Mouse (Mus musculus) right cerebral cortex, adult 18-20 months (tissue): ENCODE data around the gene Sgcd.
"Not testable (repeated sequence)": the region's sequence is repeated elsewhere in the genome, so short reads cannot be mapped to it uniquely, and the experiment has no call there.

Experiments
- DNase-seq: peaks from one replicate; pipeline ENCODE4 v3.0.0; 2022; ENCODE audit warnings: mixed read lengths

Gene Sgcd

DNA sequence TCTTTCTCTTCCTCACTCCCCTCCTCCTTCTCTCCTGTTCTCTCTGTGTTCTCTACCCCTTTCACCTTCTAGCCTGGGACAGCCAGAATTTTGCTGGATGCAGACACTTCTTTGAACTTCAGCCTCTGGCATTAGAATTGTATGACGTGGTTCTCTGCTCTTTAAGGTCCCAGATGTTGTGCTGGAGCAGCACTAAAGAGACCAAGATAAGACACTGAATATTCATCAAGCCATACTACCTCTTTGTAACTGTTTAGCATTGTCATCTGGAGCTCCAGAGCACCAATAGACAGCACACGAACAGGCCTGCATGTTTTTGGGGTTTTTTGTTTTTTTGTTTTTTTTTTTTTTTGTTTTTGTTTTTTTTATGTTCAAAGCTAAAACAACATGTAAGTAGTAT lies 541.0 kb downstream of the Sgcd start:
- DNase-seq = no peak

DNA sequence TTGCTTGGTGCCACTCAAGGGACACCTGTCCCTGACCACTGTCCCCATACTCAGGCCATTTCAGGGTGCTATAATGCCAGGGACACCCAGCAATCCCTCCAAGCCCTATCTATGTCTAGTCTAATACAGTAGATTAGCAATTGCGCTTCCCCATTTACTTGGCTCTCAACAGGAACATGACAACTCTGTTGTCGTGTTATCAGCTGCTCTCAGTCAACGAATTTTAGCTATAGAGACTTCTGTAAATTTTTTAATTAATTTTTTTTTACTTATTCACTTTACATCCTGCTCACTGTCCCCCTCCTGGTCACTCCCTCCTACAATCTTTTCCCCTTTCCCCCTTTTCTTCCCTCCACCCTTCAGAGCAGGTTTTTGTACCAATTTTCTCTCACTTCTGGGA lies 542.4 kb downstream of the Sgcd start:
- no peak for DNase-seq

DNA sequence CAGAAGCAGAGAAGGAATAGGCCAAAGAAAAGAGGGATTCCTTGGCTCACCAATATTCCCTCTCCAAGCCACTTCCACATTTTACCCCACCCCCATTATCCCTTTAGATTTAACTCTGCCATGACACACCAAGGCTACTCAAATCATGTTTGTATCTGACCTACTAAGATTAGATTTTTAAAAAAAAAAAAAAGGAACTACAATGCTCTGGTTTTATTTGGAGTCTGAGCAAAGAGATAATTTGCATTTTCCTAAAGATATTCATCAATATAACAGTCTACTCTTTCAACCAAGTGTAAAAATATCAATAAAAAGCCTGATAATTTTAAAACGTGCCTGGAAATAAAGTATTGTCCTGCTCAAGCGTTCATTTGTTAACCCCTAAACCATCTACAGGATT lies 543.1 kb downstream of the Sgcd start:
- no peak for DNase-seq

DNA sequence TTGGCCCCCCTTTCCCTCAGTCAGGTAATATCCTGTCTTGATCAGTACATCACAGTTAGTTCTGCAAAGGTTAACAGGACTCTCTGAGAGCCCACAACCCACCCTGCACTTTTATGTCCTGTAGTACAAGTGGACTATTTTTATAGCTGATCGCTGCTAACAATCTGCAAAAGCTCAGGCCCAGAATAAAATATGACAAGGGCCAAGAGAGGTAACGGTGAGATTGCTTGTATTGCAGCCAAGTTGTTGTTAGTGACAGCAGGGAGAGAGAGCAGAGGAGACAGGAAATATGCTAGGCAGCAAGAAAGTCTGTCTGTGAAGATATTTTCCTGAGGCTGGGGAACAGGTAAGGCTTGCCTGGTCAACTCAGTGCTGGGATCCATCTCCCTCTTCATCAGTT lies 546.5 kb downstream of the Sgcd start:
- DNase-seq = no peak

GRCm38 (mm10) chr11:47399607-47400006 lies 589.2 kb downstream of the Sgcd start:
- no peak for DNase-seq

DNA sequence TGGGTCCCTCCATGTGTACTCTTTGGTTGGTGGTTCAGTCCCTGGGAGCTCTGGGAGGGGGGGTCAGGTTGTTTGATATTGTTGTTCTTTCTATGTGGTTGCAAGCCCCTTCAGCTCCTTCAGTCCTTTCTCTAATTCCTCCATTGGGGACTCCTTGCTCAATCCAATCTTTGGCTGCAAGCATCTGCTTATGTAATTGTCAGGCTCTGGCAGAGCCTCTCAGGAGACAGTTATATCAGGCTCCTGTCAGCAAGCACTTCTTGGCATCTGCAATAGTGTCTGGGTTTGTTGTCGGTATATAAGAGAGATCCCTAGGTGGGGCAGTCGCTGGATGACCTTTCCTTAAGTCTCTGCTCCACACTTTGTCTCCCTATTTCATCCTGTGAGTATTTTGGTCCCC lies 598.0 kb downstream of the Sgcd start:
- DNase-seq = not testable (repeated sequence)

GRCm38 (mm10) chr11:47389327-47389726 lies 599.4 kb downstream of the Sgcd start:
- no peak for DNase-seq

- no peak for DNase-seq
Measured at GRCm38 (mm10) chr11:47387726-47388125, 601.0 kb downstream of the Sgcd start.

- DNase-seq = no peak
Measured at GRCm38 (mm10) chr11:47386136-47386535, 602.6 kb downstream of the Sgcd start.

GRCm38 (mm10) chr11:47379630-47379958 lies 609.2 kb downstream of the Sgcd start:
- DNase-seq = no peak

- peak; percentile 25 for DNase-seq
Measured at GRCm38 (mm10) chr11:47378843-47379629, 609.7 kb downstream of the Sgcd start.

GRCm38 (mm10) chr11:47377421-47377820 lies 611.3 kb downstream of the Sgcd start:
- no peak for DNase-seq

- DNase-seq = no peak
Measured at GRCm38 (mm10) chr11:47376915-47377314, 611.9 kb downstream of the Sgcd start.

GRCm38 (mm10) chr11:47371616-47372015 lies 617.2 kb downstream of the Sgcd start:
- no peak for DNase-seq

- no peak for DNase-seq
Measured at GRCm38 (mm10) chr11:47351585-47351984, 637.2 kb downstream of the Sgcd start.

DNA sequence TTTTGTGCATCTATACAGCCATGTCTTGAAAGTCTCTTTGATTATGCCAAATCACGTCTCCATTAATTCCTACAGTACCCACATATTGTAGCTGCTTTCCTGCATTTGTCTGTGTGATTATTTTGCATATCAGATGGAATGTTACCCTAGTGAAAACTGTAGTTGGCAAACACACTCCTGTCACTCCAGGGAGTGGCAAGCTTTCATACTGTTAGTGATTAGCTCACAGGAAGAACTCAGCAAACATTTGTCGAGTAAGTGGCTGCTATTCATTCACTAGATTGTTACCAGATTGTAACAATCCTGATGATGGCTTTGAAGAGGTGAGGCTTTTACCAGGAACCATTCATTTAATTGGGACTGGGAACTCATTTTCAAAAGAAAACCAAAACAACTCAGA lies 645.3 kb downstream of the Sgcd start:
- no peak for DNase-seq

- DNase-seq = no peak
Measured at GRCm38 (mm10) chr11:47333702-47334101, 655.1 kb downstream of the Sgcd start.

DNA sequence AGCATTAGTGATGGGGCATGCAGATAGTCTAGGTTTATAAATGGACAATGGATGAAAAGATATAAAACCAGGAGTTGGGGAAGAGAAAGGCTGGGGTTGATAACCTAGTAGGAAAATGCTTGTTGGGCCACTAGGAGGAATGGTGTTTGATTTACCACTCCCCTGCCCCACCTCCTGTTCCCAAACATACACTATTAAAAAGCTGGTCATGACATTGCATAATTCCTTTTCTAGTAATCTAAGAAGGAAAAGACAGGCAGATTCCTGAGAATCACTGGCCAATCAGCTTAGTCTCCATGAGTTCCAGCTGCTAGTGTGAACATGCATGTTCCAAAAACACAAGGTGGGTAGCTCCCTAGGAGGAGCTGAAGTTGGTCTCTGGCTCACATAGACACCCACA lies 683.2 kb downstream of the Sgcd start:
- no peak for DNase-seq

DNA sequence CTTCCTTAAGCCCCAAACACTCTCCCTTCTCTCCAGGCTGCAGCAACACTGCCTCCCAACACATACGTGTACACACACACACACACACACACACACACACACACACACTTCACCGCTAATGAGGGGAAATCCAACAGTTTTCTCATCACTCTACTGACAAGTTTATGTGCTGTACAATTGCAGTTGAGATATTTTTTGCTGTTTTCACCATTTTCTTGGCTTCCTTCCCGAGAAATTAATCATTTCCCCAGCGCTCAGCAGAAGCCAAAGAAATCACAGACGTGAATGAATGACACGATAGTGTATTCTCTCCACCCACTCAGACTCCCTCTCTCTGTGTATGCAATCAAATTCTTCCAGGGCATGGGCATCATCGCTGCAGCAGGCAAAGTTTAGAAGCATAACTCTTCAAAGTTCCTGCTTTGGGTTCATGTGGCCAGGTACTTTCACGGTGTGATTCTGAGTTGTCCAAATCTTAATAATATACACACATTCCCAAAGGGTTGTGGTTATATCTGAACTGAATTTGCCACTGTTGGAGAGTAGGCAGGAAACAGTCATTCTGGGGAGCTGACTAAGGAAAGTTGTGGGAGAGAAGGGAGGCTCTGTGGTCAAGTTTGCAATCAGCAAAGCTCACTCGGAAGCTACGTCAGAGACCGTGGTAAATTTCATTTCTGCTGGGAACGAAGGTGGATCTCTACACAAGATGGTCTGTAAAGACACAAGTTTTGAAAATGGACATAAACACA lies 683.9 kb downstream of the Sgcd start:
- peak; percentile 68 for DNase-seq

GRCm38 (mm10) chr11:47299777-47300176 lies 689.0 kb downstream of the Sgcd start:
- DNase-seq = no peak

- DNase-seq = no peak
Measured at GRCm38 (mm10) chr11:47297805-47298340, 690.9 kb downstream of the Sgcd start.

GRCm38 (mm10) chr11:47294741-47295140 lies 694.0 kb downstream of the Sgcd start:
- no peak for DNase-seq

DNA sequence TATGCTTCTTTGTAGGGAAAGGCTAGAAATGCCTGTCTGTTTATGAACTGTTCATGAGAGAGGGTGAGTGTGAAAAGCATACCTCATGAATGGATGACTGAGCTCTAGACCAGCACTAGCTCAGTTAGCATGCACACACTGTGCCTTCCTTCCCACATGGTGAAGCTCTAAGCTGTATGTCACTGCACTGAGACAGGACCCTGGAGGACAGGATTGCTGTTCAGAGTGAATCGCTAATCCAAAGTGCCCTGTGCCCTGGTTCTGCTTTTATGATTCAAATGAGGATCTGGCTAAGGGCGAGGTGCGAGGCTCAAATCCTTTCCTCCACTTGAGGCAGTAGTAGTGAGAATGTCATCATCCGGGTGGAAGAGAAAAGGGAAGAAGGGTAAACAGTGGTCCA lies 712.2 kb downstream of the Sgcd start:
- no peak for DNase-seq

DNA sequence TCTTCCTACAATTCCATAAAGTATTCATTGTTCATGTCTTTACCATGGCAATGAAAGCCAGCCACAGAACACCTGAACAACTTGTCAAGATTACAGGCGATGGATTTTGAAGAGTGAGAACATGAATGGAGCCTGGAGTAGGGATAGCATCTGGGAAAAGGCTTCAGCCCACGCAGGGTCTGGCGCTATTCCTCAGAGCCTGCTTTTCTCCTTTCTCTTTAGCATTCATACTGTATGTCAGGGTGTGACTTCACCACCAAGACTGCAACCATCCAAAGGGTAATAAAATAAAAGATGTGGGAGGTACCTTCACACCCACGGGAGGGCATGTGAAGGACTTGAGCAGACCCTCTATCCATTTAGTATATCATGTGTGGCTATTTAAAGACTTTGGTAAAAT lies 720.2 kb downstream of the Sgcd start:
- DNase-seq = peak; percentile 33
